ENCODE assay signal across 28 mouse cellular contexts in the genomic region with DNA sequence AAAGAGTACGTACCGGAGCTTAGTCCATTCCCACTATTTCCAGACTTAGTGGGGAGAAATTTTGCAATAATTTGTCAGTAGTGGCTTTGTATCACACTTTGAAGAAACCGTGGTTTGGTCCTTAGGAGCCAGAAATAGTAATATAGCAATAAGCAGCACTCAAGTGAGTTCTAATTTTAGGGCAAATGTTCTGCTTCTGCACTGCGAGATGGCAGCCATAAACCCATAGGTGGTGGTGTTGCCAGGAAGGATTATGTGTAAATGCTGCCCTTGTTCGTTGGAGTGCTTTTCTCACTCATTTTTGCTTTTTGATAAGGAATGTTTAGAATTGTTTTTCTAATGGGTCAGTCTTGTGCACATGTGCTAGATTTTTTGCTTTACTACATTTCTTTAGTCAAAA. TPM values are rescaled to one million over a fixed set of nuclear protein-coding genes. Genes with fewer than 3 reads are reported as not detected.
A peak's percentile ranks its signal among the peaks of the same experiment; 100 is the strongest.
DNase-seq lines count a peak whose midpoint lies in the region; ATAC-seq and TF ChIP-seq lines count a peak whose summit lies in the region.
"Had no signal": no experiment of that assay in that cellular context is flagged by ENCODE, and none has a peak within 500 bp of the region (broad histone marks: within the 10 kb centered on the region; RNA-seq: fewer than 3 reads in every experiment).

No protein-coding gene starts in this region.

- H3K36me3 ChIP-seq in intestine, postnatal 0 days (ENCODE audit: control insufficient read depth, insufficient read depth): no peaks in the 10 kb centered on the region
- H3K36me3 ChIP-seq in intestine, embryonic 16.5 days (ENCODE audit: control insufficient read depth, insufficient read depth, low read length): no peaks in the 10 kb centered on the region
- H3K36me3 ChIP-seq in limb, embryonic 15.5 days: no peaks in the 10 kb centered on the region
- H3K36me3 ChIP-seq in limb, embryonic 10.5 days: no peaks in the 10 kb centered on the region
- no peaks in the 10 kb centered on the region for H3K36me3 ChIP-seq in stomach, postnatal 0 days (ENCODE audit: control insufficient read depth, insufficient read depth, low read length)
- H3K36me3 ChIP-seq: embryonic facial prominence, embryonic 10.5 days; embryonic facial prominence, embryonic 13.5 days; forebrain, embryonic 15.5 days; heart, embryonic 13.5 days had no signal

- H3K4me1 ChIP-seq in intestine, postnatal 0 days (replicated peaks; ENCODE audit: control insufficient read depth, insufficient read depth, low read length): no peaks in the 10 kb centered on the region
- 0 out of 2 replicates have a peak, but pooled peaks cover 2% of the 10 kb centered on the region for H3K4me1 ChIP-seq in intestine, embryonic 16.5 days (ENCODE audit: control insufficient read depth, insufficient read depth, low read length)
- H3K4me1 ChIP-seq in limb, embryonic 15.5 days: no peaks in the 10 kb centered on the region
- no peaks in the 10 kb centered on the region for H3K4me1 ChIP-seq in limb, embryonic 10.5 days
- no peaks in the 10 kb centered on the region for H3K4me1 ChIP-seq in stomach, postnatal 0 days (replicated peaks; ENCODE audit: control insufficient read depth, insufficient read depth)
- H3K4me1 ChIP-seq: embryonic facial prominence, embryonic 13.5 days; forebrain, embryonic 12.5 days had no signal

- H3K9me3 ChIP-seq in intestine, postnatal 0 days (ENCODE audit: control insufficient read depth): no peaks in the 10 kb centered on the region
- no peaks in the 10 kb centered on the region for H3K9me3 ChIP-seq in intestine, embryonic 16.5 days (ENCODE audit: control insufficient read depth, low read length)
- H3K9me3 ChIP-seq in limb, embryonic 15.5 days: no peaks in the 10 kb centered on the region
- no peaks in the 10 kb centered on the region for H3K9me3 ChIP-seq in limb, embryonic 10.5 days (replicated peaks)
- H3K9me3 ChIP-seq in stomach, postnatal 0 days (ENCODE audit: control insufficient read depth, low read length): no peaks in the 10 kb centered on the region
- H3K9me3 ChIP-seq: embryonic facial prominence, embryonic 10.5 days; embryonic facial prominence, embryonic 13.5 days; forebrain, embryonic 12.5 days; forebrain, embryonic 15.5 days; heart, embryonic 13.5 days had no signal

- no peaks in the 10 kb centered on the region for H3K27me3 ChIP-seq in intestine, postnatal 0 days (replicated peaks; ENCODE audit: control insufficient read depth, insufficient read depth, low read length)
- no peaks in the 10 kb centered on the region for H3K27me3 ChIP-seq in intestine, embryonic 16.5 days (replicated peaks; ENCODE audit: control insufficient read depth, insufficient read depth, low read length)
- no peaks in the 10 kb centered on the region for H3K27me3 ChIP-seq in limb, embryonic 15.5 days
- no peaks in the 10 kb centered on the region for H3K27me3 ChIP-seq in limb, embryonic 10.5 days (ENCODE audit: low read depth, poor library complexity, severe bottlenecking)
- no peaks in the 10 kb centered on the region for H3K27me3 ChIP-seq in stomach, postnatal 0 days (ENCODE audit: control insufficient read depth, insufficient read depth, low read length)
- H3K27me3 ChIP-seq: embryonic facial prominence, embryonic 13.5 days; forebrain, embryonic 12.5 days; forebrain, embryonic 15.5 days; heart, embryonic 13.5 days had no signal

- TF ChIP-seq CTCF in intestine, postnatal 0 days (IDR thresholded peaks at IDR 0.05; ENCODE audit: low read depth): peak; percentile 55
- 0 out of 2 replicates have a peak, but pooled peaks have one; percentile 15 for TF ChIP-seq CTCF in stomach, postnatal 0 days (IDR thresholded peaks at IDR 0.05; ENCODE audit: low read depth)

- no peak overlapping the region for H3K4me3 ChIP-seq in intestine, postnatal 0 days (ENCODE audit: low read depth, low read length)
- H3K4me3 ChIP-seq in intestine, embryonic 16.5 days (ENCODE audit: low read length): no peak overlapping the region
- H3K4me3 ChIP-seq in limb, embryonic 15.5 days: no peak overlapping the region
- no peak overlapping the region for H3K4me3 ChIP-seq in limb, embryonic 10.5 days
- H3K4me3 ChIP-seq in stomach, postnatal 0 days (ENCODE audit: low read depth, low read length): no peak overlapping the region
- H3K4me3 ChIP-seq: embryonic facial prominence, embryonic 10.5 days; embryonic facial prominence, embryonic 13.5 days; erythroblast, embryonic 14.5 days; forebrain, embryonic 12.5 days; forebrain, embryonic 15.5 days; gastrocnemius, adult 2 months; heart, embryonic 13.5 days had no signal

- H3K4me2 ChIP-seq in intestine, postnatal 0 days (replicated peaks; ENCODE audit: low read depth): no peak overlapping the region
- no peak overlapping the region for H3K4me2 ChIP-seq in intestine, embryonic 16.5 days (ENCODE audit: low read depth, low read length)
- no peak overlapping the region for H3K4me2 ChIP-seq in limb, embryonic 15.5 days
- H3K4me2 ChIP-seq in stomach, postnatal 0 days (replicated peaks; ENCODE audit: low read depth): no peak overlapping the region
- H3K4me2 ChIP-seq: embryonic facial prominence, embryonic 13.5 days; forebrain, embryonic 12.5 days; forebrain, embryonic 15.5 days; heart, embryonic 13.5 days; hindbrain, embryonic 14.5 days had no signal

- no peak for TF ChIP-seq EP300 in stomach, postnatal 0 days (optimal IDR thresholded peaks at IDR 0.05)

- 67% methylated on average over 5 of the region's 5 CpGs for WGBS in intestine, postnatal 0 days
- WGBS in intestine, embryonic 16.5 days: 79% methylated on average over 5 of the region's 5 CpGs
- 64% methylated on average over 5 of the region's 5 CpGs for WGBS in limb, embryonic 15.5 days
- 90% methylated on average over 5 of the region's 5 CpGs for WGBS in limb, embryonic 10.5 days
- WGBS in stomach, postnatal 0 days: 47% methylated on average over 5 of the region's 5 CpGs

- no peak for ATAC-seq in intestine, postnatal 0 days
- ATAC-seq in intestine, embryonic 16.5 days: no peak
- ATAC-seq in limb, embryonic 15.5 days (ENCODE audit: insufficient number of reproducible peaks, low FRiP score, low TSS enrichment, low read depth): no peak
- ATAC-seq in stomach, postnatal 0 days (ENCODE audit: low FRiP score, low TSS enrichment): no peak
- ATAC-seq: CD4-positive, CD25-positive, alpha-beta regulatory T cell, adult 4 months; forebrain, embryonic 15.5 days; hindbrain, postnatal 0 days; inflammation-experienced regulatory T-cells, adult 6 months had no signal

- no peak for DNase-seq in limb, embryonic 10.5 days (ENCODE audit: low spot score)
- DNase-seq in stomach, postnatal 0 days (ENCODE audit: low spot score): no peak
- no peak for DNase-seq in thymus, postnatal 36 days
- DNase-seq: adrenal gland, adult 2 months; adrenal gland, postnatal 14 days; cerebellum, adult 11 months; cerebellum, adult 2 months; cerebellum, adult 9-11 months; cerebellum, postnatal 25 days; embryo, embryonic 11 days; gastrocnemius, adult 2 months; gastrocnemius, postnatal 14 days; heart, adult 18-20 months; heart, postnatal 14 days; heart, postnatal 4 days had no signal

- no peak overlapping the region for H3K27ac ChIP-seq in intestine, postnatal 0 days (ENCODE audit: low read depth, low read length)
- no peak overlapping the region for H3K27ac ChIP-seq in intestine, embryonic 16.5 days (ENCODE audit: low read length)
- peak overlapping the region; percentile 2; the same call in 1 of the 2 replicates for H3K27ac ChIP-seq in limb, embryonic 15.5 days
- no peak overlapping the region for H3K27ac ChIP-seq in limb, embryonic 10.5 days
- H3K27ac ChIP-seq in stomach, postnatal 0 days (replicated peaks): no peak overlapping the region
- H3K27ac ChIP-seq: embryonic facial prominence, embryonic 10.5 days; embryonic facial prominence, embryonic 13.5 days; forebrain, embryonic 12.5 days; forebrain, embryonic 15.5 days; gastrocnemius, adult 2 months; heart, embryonic 13.5 days; hindbrain, embryonic 14.5 days; hindbrain, postnatal 0 days had no signal

- H3K9ac ChIP-seq in intestine, postnatal 0 days (ENCODE audit: low read depth, low read length): no peak overlapping the region
- no peak overlapping the region for H3K9ac ChIP-seq in intestine, embryonic 16.5 days (ENCODE audit: low read depth, low read length)
- no peak overlapping the region for H3K9ac ChIP-seq in limb, embryonic 15.5 days
- H3K9ac ChIP-seq in stomach, postnatal 0 days (ENCODE audit: low read length): no peak overlapping the region
- H3K9ac ChIP-seq: embryonic facial prominence, embryonic 13.5 days; forebrain, embryonic 12.5 days; forebrain, embryonic 15.5 days; heart, embryonic 13.5 days; hindbrain, embryonic 14.5 days had no signal

RNA-seq across cellular contexts. Expression of gene Acvr2a, which starts 18.4 kb away (rescaled TPM):
- polyA plus RNA-seq in intestine, postnatal 0 days (2015; fragmentation: Nextera tagmentation; extraction: Ambion mirVana): 10.5 and 10.6 TPM in 2 replicates
- polyA plus RNA-seq in intestine, embryonic 16.5 days (2015; fragmentation: Nextera tagmentation; extraction: Ambion mirVana): 10.9 and 12.9 TPM in 2 replicates
- polyA plus RNA-seq in limb, embryonic 15.5 days (2015; fragmentation: Nextera tagmentation; extraction: Ambion mirVana): 19.0 and 19.5 TPM in 2 replicates
- 11.8 and 16.2 TPM in 2 replicates for polyA plus RNA-seq in limb, embryonic 10.5 days (2016; fragmentation: Nextera tagmentation; extraction: Ambion mirVana)
- polyA plus RNA-seq in stomach, postnatal 0 days (2015; fragmentation: Nextera tagmentation; extraction: Ambion mirVana): 8.0 and 8.5 TPM in 2 replicates
